Mouse (Mus musculus): ENCODE measurements around the gene Pde9a. TPM values are rescaled to one million over a fixed set of nuclear protein-coding genes. Genes with fewer than 3 reads are reported as not detected.
A peak's percentile ranks its signal among the peaks of the same experiment; 100 is the strongest.

The Pde9a gene
- polyA plus RNA-seq, 1 experiment = not detected

GRCm38 (mm10) chr17:31355792-31356502 lies 30.1 kb upstream of the Pde9a start:
- Histone ChIP-seq H3K27ac (ENCODE audit: insufficient read depth, low read depth, low read length) (no peak overlapping the region), H3K4me3 (ENCODE audit: insufficient read depth, low read length) (no peak overlapping the region), H3K4me1 (ENCODE audit: control insufficient read depth, insufficient read depth, low read length) (no peaks in the 10 kb centered on the region)
- TF ChIP-seq CTCF (IDR thresholded peaks at IDR 0.05; ENCODE audit: low read depth, low read length) (no peak), POLR2A (IDR thresholded peaks at IDR 0.05; ENCODE audit: borderline replicate concordance, low read depth, low read length) (no peak)

GRCm38 (mm10) chr17:31360582-31360981 lies 25.4 kb upstream of the Pde9a start:
- TF ChIP-seq POLR2A (IDR thresholded peaks at IDR 0.05; ENCODE audit: borderline replicate concordance, low read depth, low read length) (no peak), CTCF (IDR thresholded peaks at IDR 0.05; ENCODE audit: low read depth, low read length) (no peak)
- H3K27ac ChIP-seq (ENCODE audit: insufficient read depth, low read depth, low read length) = no peak overlapping the region

GRCm38 (mm10) chr17:31365586-31366166 lies 20.3 kb upstream of the Pde9a start:
- Histone ChIP-seq H3K4me3 (ENCODE audit: insufficient read depth, low read length) (no peak overlapping the region), H3K4me1 (ENCODE audit: control insufficient read depth, insufficient read depth, low read length) (no peaks in the 10 kb centered on the region), H3K27ac (ENCODE audit: insufficient read depth, low read depth, low read length) (no peak overlapping the region)
- TF ChIP-seq POLR2A (IDR thresholded peaks at IDR 0.05; ENCODE audit: borderline replicate concordance, low read depth, low read length) (no peak), CTCF (IDR thresholded peaks at IDR 0.05; ENCODE audit: low read depth, low read length) (no peak)

More at GRCm38 (mm10) chr17:31360582-31360981, 25.4 kb upstream of the Pde9a start:
- H3K4me1 ChIP-seq (ENCODE audit: control insufficient read depth, insufficient read depth, low read length) = no peaks in the 10 kb centered on the region
- no peak overlapping the region for H3K4me3 ChIP-seq (ENCODE audit: insufficient read depth, low read length)

- H3K4me3 ChIP-seq (ENCODE audit: insufficient read depth, low read length) = no peak overlapping the region
- no peak overlapping the region for H3K27ac ChIP-seq (ENCODE audit: insufficient read depth, low read depth, low read length)
- no peak for TF ChIP-seq POLR2A (IDR thresholded peaks at IDR 0.05; ENCODE audit: borderline replicate concordance, low read depth, low read length)
- TF ChIP-seq CTCF (IDR thresholded peaks at IDR 0.05; ENCODE audit: low read depth, low read length) = no peak
- no peaks in the 10 kb centered on the region for H3K4me1 ChIP-seq (ENCODE audit: control insufficient read depth, insufficient read depth, low read length)
Observed at GRCm38 (mm10) chr17:31370221-31370620, 15.8 kb upstream of the Pde9a start.

- TF ChIP-seq POLR2A (IDR thresholded peaks at IDR 0.05; ENCODE audit: borderline replicate concordance, low read depth, low read length) (no peak), CTCF (IDR thresholded peaks at IDR 0.05; ENCODE audit: low read depth, low read length) (no peak)
- H3K4me1 ChIP-seq (ENCODE audit: control insufficient read depth, insufficient read depth, low read length) = no peaks in the 10 kb centered on the region
- no peak overlapping the region for H3K27ac ChIP-seq (ENCODE audit: insufficient read depth, low read depth, low read length)
- H3K4me3 ChIP-seq (ENCODE audit: insufficient read depth, low read length) = no peak overlapping the region
Observed at GRCm38 (mm10) chr17:31370931-31371330, 15.1 kb upstream of the Pde9a start.

GRCm38 (mm10) chr17:31377961-31378360 lies 8.0 kb upstream of the Pde9a start:
- TF ChIP-seq CTCF (IDR thresholded peaks at IDR 0.05; ENCODE audit: low read depth, low read length) (peak; percentile 48; the same call in 1 of the 2 replicates), POLR2A (IDR thresholded peaks at IDR 0.05; ENCODE audit: borderline replicate concordance, low read depth, low read length) (no peak)
- H3K4me1 ChIP-seq (ENCODE audit: control insufficient read depth, insufficient read depth, low read length) = no peaks in the 10 kb centered on the region
- no peak overlapping the region for H3K27ac ChIP-seq (ENCODE audit: insufficient read depth, low read depth, low read length)
- no peak overlapping the region for H3K4me3 ChIP-seq (ENCODE audit: insufficient read depth, low read length)

- TF ChIP-seq POLR2A (IDR thresholded peaks at IDR 0.05; ENCODE audit: borderline replicate concordance, low read depth, low read length) (no peak), CTCF (IDR thresholded peaks at IDR 0.05; ENCODE audit: low read depth, low read length) (no peak)
- Histone ChIP-seq H3K27ac (ENCODE audit: insufficient read depth, low read depth, low read length) (no peak overlapping the region), H3K4me1 (ENCODE audit: control insufficient read depth, insufficient read depth, low read length) (no peaks in the 10 kb centered on the region), H3K4me3 (ENCODE audit: insufficient read depth, low read length) (no peak overlapping the region)
Observed at GRCm38 (mm10) chr17:31378361-31378761, 7.6 kb upstream of the Pde9a start.

- H3K27ac ChIP-seq (ENCODE audit: insufficient read depth, low read depth, low read length) = no peak overlapping the region
- no peaks in the 10 kb centered on the region for H3K4me1 ChIP-seq (ENCODE audit: control insufficient read depth, insufficient read depth, low read length)
- TF ChIP-seq POLR2A (IDR thresholded peaks at IDR 0.05; ENCODE audit: borderline replicate concordance, low read depth, low read length) = no peak
- no peak for TF ChIP-seq CTCF (IDR thresholded peaks at IDR 0.05; ENCODE audit: low read depth, low read length)
- no peak overlapping the region for H3K4me3 ChIP-seq (ENCODE audit: insufficient read depth, low read length)
Observed at GRCm38 (mm10) chr17:31379086-31379485, 6.9 kb upstream of the Pde9a start.

- Histone ChIP-seq H3K4me3 (ENCODE audit: insufficient read depth, low read length) (no peak overlapping the region), H3K27ac (ENCODE audit: insufficient read depth, low read depth, low read length) (no peak overlapping the region), H3K4me1 (ENCODE audit: control insufficient read depth, insufficient read depth, low read length) (no peaks in the 10 kb centered on the region)
- no peak for TF ChIP-seq POLR2A (IDR thresholded peaks at IDR 0.05; ENCODE audit: borderline replicate concordance, low read depth, low read length)
- TF ChIP-seq CTCF (IDR thresholded peaks at IDR 0.05; ENCODE audit: low read depth, low read length) = no peak
Observed at GRCm38 (mm10) chr17:31379863-31380262, 6.1 kb upstream of the Pde9a start.

GRCm38 (mm10) chr17:31383320-31383719 lies 2.7 kb upstream of the Pde9a start:
- no peak for TF ChIP-seq POLR2A (IDR thresholded peaks at IDR 0.05; ENCODE audit: borderline replicate concordance, low read depth, low read length)
- no peak for TF ChIP-seq CTCF (IDR thresholded peaks at IDR 0.05; ENCODE audit: low read depth, low read length)
- H3K4me1 ChIP-seq (ENCODE audit: control insufficient read depth, insufficient read depth, low read length) = no peaks in the 10 kb centered on the region
- H3K27ac ChIP-seq (ENCODE audit: insufficient read depth, low read depth, low read length) = no peak overlapping the region
- no peak overlapping the region for H3K4me3 ChIP-seq (ENCODE audit: insufficient read depth, low read length)

Data from bone marrow macrophage, adult 2 months (primary cell).